Mouse (Mus musculus): ENCODE measurements around the gene Zfp82. TPM values are rescaled to one million over a fixed set of nuclear protein-coding genes. Genes with fewer than 3 reads are reported as not detected.

Zfp82 gene
- polyA plus RNA-seq, 1 experiment, result 1.7 TPM

DNA sequence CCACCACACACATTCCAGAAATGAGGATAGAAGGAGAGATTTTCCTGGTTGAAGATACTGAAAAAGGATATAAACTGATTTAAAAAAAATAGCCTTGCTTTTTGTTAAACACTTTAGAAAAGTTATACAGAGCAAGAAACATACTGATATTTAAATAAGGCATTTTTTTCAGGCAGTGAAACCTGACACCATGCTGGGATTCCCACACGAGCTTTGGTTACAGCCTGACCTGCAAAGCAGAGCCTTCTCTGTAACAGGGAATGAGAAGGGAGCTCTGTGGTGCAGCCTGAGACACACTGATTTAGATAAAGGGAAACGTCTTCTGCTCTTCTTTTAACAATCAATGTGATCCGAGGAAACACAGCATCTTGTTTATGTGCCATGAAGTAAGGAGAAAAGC lies 19.1 kb downstream of the Zfp82 start:
- no peak for DNase-seq
- 0 out of 2 replicates have a peak, but pooled peaks cover 3% of the 10 kb centered on the region for H3K4me1 ChIP-seq (replicated peaks; ENCODE audit: control insufficient read depth, insufficient read depth, low read length)
- 35% methylated on average over 3 of the region's 3 CpGs for WGBS
- no peak overlapping the region for H3K27ac ChIP-seq (ENCODE audit: control insufficient read depth, insufficient read depth, low read length)
- no peak for TF ChIP-seq CTCF (IDR thresholded peaks at IDR 0.05; ENCODE audit: borderline replicate concordance, control insufficient read depth, extremely low read depth, insufficient read depth, low read length, poor library complexity)
- no peak for TF ChIP-seq POLR2A (IDR thresholded peaks at IDR 0.05; ENCODE audit: control insufficient read depth, extremely low read depth, insufficient read depth, low read length, poor library complexity)
- no peak overlapping the region for H3K4me3 ChIP-seq (ENCODE audit: control insufficient read depth, insufficient read depth, low read length)
- peaks cover 9% of the 10 kb centered on the region for H3K36me3 ChIP-seq (ENCODE audit: control insufficient read depth, insufficient read depth, low read length)
- no peaks in the 10 kb centered on the region for H3K27me3 ChIP-seq (ENCODE audit: control insufficient read depth, insufficient read depth, low read length)

DNA sequence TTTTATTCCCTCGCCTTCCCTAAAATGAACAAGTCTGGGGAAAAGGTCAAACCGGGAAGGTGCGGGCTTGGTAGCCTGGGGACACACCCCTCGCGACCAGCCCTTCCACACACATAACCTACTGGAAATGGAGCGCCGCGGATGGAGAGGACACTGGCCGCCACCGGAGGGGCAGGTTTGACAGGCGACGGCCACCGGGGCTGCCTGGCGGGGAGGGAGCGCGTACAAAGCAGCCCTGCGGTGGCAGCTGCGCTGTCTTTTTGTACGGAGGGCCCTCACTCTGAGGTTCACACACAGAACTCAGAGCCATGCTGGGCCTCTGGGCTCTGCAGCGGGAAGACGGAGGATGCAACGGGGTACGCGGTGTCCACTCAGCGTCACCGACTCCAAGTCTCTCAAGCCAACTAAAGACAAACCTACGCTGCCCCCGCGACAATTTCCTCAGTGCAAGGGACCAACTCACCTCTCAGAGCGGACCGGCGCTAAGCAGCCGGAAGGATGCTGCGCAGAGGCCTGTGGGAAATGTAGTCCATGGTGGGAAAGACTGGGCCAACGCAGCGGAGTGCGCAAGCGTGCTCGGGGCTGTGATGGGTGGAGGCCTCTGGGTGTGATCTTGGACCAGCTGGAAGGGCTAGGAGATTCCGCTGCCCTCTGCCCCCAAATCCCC lies 21.7 kb downstream of the Zfp82 start, which contains the start of gene Zfp14:
TSS of gene Zfp14 (minus strand) at position 499 of the 667 bp plus-strand sequence.
- TF ChIP-seq POLR2A (IDR thresholded peaks at IDR 0.05; ENCODE audit: control insufficient read depth, extremely low read depth, insufficient read depth, low read length, poor library complexity) (peak; percentile 61; the same call in 1 of the 2 replicates), CTCF (IDR thresholded peaks at IDR 0.05; ENCODE audit: borderline replicate concordance, control insufficient read depth, extremely low read depth, insufficient read depth, low read length, poor library complexity) (peak; percentile 42; the same call in 1 of the 2 replicates)
- H3K36me3 ChIP-seq (ENCODE audit: control insufficient read depth, insufficient read depth, low read length), result no peaks in the 10 kb centered on the region
- 1% methylated on average over 40 of the region's 40 CpGs for WGBS
- DNase-seq, result peak; percentile 94
- no peaks in the 10 kb centered on the region for H3K27me3 ChIP-seq (ENCODE audit: control insufficient read depth, insufficient read depth, low read length)
- H3K27ac ChIP-seq (ENCODE audit: control insufficient read depth, insufficient read depth, low read length), result peak within 1 kb of the TSS; percentile 43
- 0 out of 2 replicates have a peak, but pooled peaks cover 3% of the 10 kb centered on the region for H3K4me1 ChIP-seq (replicated peaks; ENCODE audit: control insufficient read depth, insufficient read depth, low read length)
- H3K4me3 ChIP-seq (ENCODE audit: control insufficient read depth, insufficient read depth, low read length), result peak within 1 kb of the TSS; percentile 77

DNA sequence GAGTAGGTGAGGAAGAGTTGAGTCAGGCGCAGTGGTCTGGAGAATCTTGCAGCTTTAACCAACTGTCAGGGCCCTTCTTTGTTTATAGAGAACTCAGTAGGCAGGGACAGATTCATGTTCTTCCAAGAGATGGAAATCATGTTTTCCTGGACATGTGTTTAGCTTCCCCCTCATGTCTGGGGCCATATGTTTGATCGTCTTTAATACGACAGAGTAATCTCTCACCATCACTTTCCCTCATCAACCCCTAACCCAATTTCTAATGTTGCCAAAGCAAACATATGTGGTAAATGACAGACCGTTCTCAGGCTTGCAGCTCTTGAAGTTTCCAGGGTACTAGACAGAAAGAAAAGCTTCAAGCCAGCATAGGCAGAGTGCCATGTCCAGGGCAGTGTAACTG lies 24.6 kb downstream of the Zfp82 start:
- WGBS, result 98% methylated on average over 4 of the region's 4 CpGs
- no peak overlapping the region for H3K27ac ChIP-seq (ENCODE audit: control insufficient read depth, insufficient read depth, low read length)
- H3K4me3 ChIP-seq (ENCODE audit: control insufficient read depth, insufficient read depth, low read length), result no peak overlapping the region
- TF ChIP-seq POLR2A (IDR thresholded peaks at IDR 0.05; ENCODE audit: control insufficient read depth, extremely low read depth, insufficient read depth, low read length, poor library complexity), result no peak
- no peak for TF ChIP-seq CTCF (IDR thresholded peaks at IDR 0.05; ENCODE audit: borderline replicate concordance, control insufficient read depth, extremely low read depth, insufficient read depth, low read length, poor library complexity)
- no peak for DNase-seq
- peaks cover 5% of the 10 kb centered on the region; the same call in 1 of the 2 replicates for H3K4me1 ChIP-seq (replicated peaks; ENCODE audit: control insufficient read depth, insufficient read depth, low read length)
- no peaks in the 10 kb centered on the region for H3K36me3 ChIP-seq (ENCODE audit: control insufficient read depth, insufficient read depth, low read length)
- no peaks in the 10 kb centered on the region for H3K27me3 ChIP-seq (ENCODE audit: control insufficient read depth, insufficient read depth, low read length)

DNA sequence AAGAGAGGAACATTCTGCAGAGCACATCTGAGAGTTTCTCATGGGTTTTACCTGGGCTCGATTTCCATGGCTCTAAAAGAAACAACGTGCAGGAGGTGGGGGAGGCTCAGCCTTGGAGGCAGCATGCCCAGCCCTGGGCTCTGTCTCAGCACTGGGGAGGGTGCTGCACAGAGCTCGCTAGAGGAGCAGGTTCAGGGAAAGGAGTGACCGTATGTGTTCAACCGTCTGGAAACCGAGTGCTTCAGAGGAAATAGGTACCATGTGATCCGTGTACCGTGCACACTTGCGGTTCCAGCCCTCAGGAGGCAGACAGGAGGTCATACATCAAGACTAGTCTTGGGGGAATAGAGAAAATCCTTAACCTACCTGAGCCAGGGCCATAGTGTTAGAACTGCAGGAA lies 28.3 kb downstream of the Zfp82 start:
- Histone ChIP-seq H3K4me1 (replicated peaks; ENCODE audit: control insufficient read depth, insufficient read depth, low read length) (peaks cover 2% of the 10 kb centered on the region; the same call in 1 of the 2 replicates), H3K4me3 (ENCODE audit: control insufficient read depth, insufficient read depth, low read length) (no peak overlapping the region), H3K27me3 (ENCODE audit: control insufficient read depth, insufficient read depth, low read length) (no peaks in the 10 kb centered on the region), H3K27ac (ENCODE audit: control insufficient read depth, insufficient read depth, low read length) (no peak overlapping the region), H3K36me3 (ENCODE audit: control insufficient read depth, insufficient read depth, low read length) (no peaks in the 10 kb centered on the region)
- no peak for DNase-seq
- WGBS, result 66% methylated on average over 9 of the region's 9 CpGs
- TF ChIP-seq CTCF (IDR thresholded peaks at IDR 0.05; ENCODE audit: borderline replicate concordance, control insufficient read depth, extremely low read depth, insufficient read depth, low read length, poor library complexity) (no peak), POLR2A (IDR thresholded peaks at IDR 0.05; ENCODE audit: control insufficient read depth, extremely low read depth, insufficient read depth, low read length, poor library complexity) (no peak)

- 0 out of 2 replicates have a peak, but pooled peaks cover 6% of the 10 kb centered on the region for H3K36me3 ChIP-seq (ENCODE audit: control insufficient read depth, insufficient read depth, low read length)
- H3K27ac ChIP-seq (ENCODE audit: control insufficient read depth, insufficient read depth, low read length), result no peak overlapping the region
- no peaks in the 10 kb centered on the region for H3K4me1 ChIP-seq (replicated peaks; ENCODE audit: control insufficient read depth, insufficient read depth, low read length)
- no peak overlapping the region for H3K4me3 ChIP-seq (ENCODE audit: control insufficient read depth, insufficient read depth, low read length)
- no peak for DNase-seq
- TF ChIP-seq CTCF (IDR thresholded peaks at IDR 0.05; ENCODE audit: borderline replicate concordance, control insufficient read depth, extremely low read depth, insufficient read depth, low read length, poor library complexity) (no peak), POLR2A (IDR thresholded peaks at IDR 0.05; ENCODE audit: control insufficient read depth, extremely low read depth, insufficient read depth, low read length, poor library complexity) (no peak)
- WGBS, result 96% methylated on average over 12 of the region's 12 CpGs
- H3K27me3 ChIP-seq (ENCODE audit: control insufficient read depth, insufficient read depth, low read length), result no peaks in the 10 kb centered on the region
Measured at GRCm38 (mm10) chr7:30034331-30034730, 38.4 kb downstream of the Zfp82 start.

- Histone ChIP-seq H3K27me3 (ENCODE audit: control insufficient read depth, insufficient read depth, low read length) (no peaks in the 10 kb centered on the region), H3K27ac (ENCODE audit: control insufficient read depth, insufficient read depth, low read length) (no peak overlapping the region), H3K4me1 (replicated peaks; ENCODE audit: control insufficient read depth, insufficient read depth, low read length) (no peaks in the 10 kb centered on the region), H3K4me3 (ENCODE audit: control insufficient read depth, insufficient read depth, low read length) (no peak overlapping the region), H3K36me3 (ENCODE audit: control insufficient read depth, insufficient read depth, low read length) (no peaks in the 10 kb centered on the region)
- DNase-seq, result no peak
- TF ChIP-seq POLR2A (IDR thresholded peaks at IDR 0.05; ENCODE audit: control insufficient read depth, extremely low read depth, insufficient read depth, low read length, poor library complexity) (no peak), CTCF (IDR thresholded peaks at IDR 0.05; ENCODE audit: borderline replicate concordance, control insufficient read depth, extremely low read depth, insufficient read depth, low read length, poor library complexity) (no peak)
- WGBS, result 93% methylated on average over 3 of the region's 3 CpGs
Measured at GRCm38 (mm10) chr7:30031379-30031778, 41.3 kb downstream of the Zfp82 start.

Data from thymus, adult 2 months (tissue).